Mouse (Mus musculus) embryonic fibroblast, embryonic 13.5 days (primary cell): ENCODE data around the gene Nagk.

Experiments
- CTCF ChIP-seq: IDR thresholded peaks from 2 replicates; pipeline ENCODE4 v1.5.1; 2011; ENCODE audit warnings: mild to moderate bottlenecking, control low read depth, low read length, moderate library complexity, borderline replicate concordance; ENCODE audit not compliant: insufficient read depth
- POLR2A ChIP-seq: IDR thresholded peaks from 2 replicates; pipeline ENCODE4 v1.6.1; 2011; ENCODE audit warnings: low read depth, mild to moderate bottlenecking, control low read depth, low read length, moderate library complexity

- TF ChIP-seq CTCF (no peak), POLR2A (no peak)
Measured at GRCm38 (mm10) chr6:83846141-83846540, 51.4 kb downstream of the Nagk start.
